Mouse (Mus musculus) gonadal fat pad, adult 2 months (tissue): Measurements from ENCODE around the gene Fgf8. TPM values are rescaled to one million over a fixed set of nuclear protein-coding genes. Genes with fewer than 3 reads are reported as not detected.

Experiments
- DNase-seq: peaks from one replicate; pipeline ENCODE4 v3.0.0-alpha.2; 2012; ENCODE audit warnings: low read depth
- polyA plus RNA-seq: library from polyadenylated mRNA; depleted of rRNA; stranded (reverse); fragments of >200 nt; gene quantifications from 2 replicates; pipeline ENCODE4 v1.2.3, GENCODE M21; 2012

Fgf8 gene
- polyA plus RNA-seq, 1 experiment, result 0.18 TPM

GRCm38 (mm10) chr19:45748691-45749242 is 6.1 kb upstream of the Fgf8 start:
- no peak for DNase-seq

- DNase-seq, result no peak
Measured at GRCm38 (mm10) chr19:45748206-45748605, 5.5 kb upstream of the Fgf8 start.

GRCm38 (mm10) chr19:45747028-45747867 is 4.5 kb upstream of the Fgf8 start:
- DNase-seq, result no peak

- no peak for DNase-seq
Measured at GRCm38 (mm10) chr19:45746153-45747020, 3.7 kb upstream of the Fgf8 start.

GRCm38 (mm10) chr19:45745344-45746152 is 2.8 kb upstream of the Fgf8 start:
- DNase-seq, result no peak

GRCm38 (mm10) chr19:45743619-45744018 is 904 bp upstream of the Fgf8 start:
- DNase-seq, result no peak

GRCm38 (mm10) chr19:45742984-45743575 is 365 bp upstream of the Fgf8 start:
- no peak for DNase-seq

- no peak for DNase-seq
Measured at GRCm38 (mm10) chr19:45741431-45742217, 1.1 kb downstream of the Fgf8 start.

GRCm38 (mm10) chr19:45740817-45741216 is 1.9 kb downstream of the Fgf8 start:
- DNase-seq, result no peak

GRCm38 (mm10) chr19:45740233-45740632 is 2.5 kb downstream of the Fgf8 start:
- DNase-seq, result no peak

- DNase-seq, result no peak
Measured at GRCm38 (mm10) chr19:45738521-45738920, 4.2 kb downstream of the Fgf8 start.

GRCm38 (mm10) chr19:45737846-45738484 is 4.8 kb downstream of the Fgf8 start:
- no peak for DNase-seq

- DNase-seq, result no peak
Measured at GRCm38 (mm10) chr19:45737208-45737845, 5.4 kb downstream of the Fgf8 start.

- DNase-seq, result no peak
Measured at GRCm38 (mm10) chr19:45736855-45737207, 5.9 kb downstream of the Fgf8 start.

- DNase-seq, result no peak
Measured at GRCm38 (mm10) chr19:45736241-45736640, 6.5 kb downstream of the Fgf8 start.

GRCm38 (mm10) chr19:45734762-45735161 is 8.0 kb downstream of the Fgf8 start:
- DNase-seq, result no peak

- no peak for DNase-seq
Measured at GRCm38 (mm10) chr19:45734191-45734590, 8.5 kb downstream of the Fgf8 start.

- no peak for DNase-seq
Measured at GRCm38 (mm10) chr19:45733564-45733963, 9.2 kb downstream of the Fgf8 start.

GRCm38 (mm10) chr19:45731658-45732057 is 11.1 kb downstream of the Fgf8 start:
- no peak for DNase-seq
